Mouse (Mus musculus) liver (tissue): ENCODE measurements around the gene Kdm1b.

Source experiments
- DNase-seq: peaks from one replicate; pipeline ENCODE4 v3.0.0-alpha.2; 2020; ENCODE audit warnings: mixed read lengths

Kdm1b gene

DNA sequence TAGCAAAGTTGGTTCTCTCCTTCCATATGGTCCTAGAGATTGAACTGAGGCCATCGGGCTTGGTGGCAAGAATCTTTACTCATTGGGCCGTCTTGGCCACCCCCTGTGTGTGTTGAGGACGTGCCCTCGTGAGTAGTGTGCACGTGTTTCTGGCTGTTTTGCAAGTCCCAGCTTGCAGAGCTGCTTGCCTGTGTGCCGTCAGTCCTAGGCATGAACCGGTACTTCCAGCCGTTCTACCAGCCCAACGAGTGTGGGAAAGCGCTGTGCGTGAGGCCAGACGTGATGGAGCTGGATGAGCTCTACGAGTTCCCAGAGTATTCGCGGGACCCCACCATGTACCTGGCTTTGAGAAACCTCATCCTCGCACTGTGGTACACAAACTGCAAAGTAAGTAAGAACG, 19.5 kb downstream of the Kdm1b start:
- DNase-seq, result no peak

DNA sequence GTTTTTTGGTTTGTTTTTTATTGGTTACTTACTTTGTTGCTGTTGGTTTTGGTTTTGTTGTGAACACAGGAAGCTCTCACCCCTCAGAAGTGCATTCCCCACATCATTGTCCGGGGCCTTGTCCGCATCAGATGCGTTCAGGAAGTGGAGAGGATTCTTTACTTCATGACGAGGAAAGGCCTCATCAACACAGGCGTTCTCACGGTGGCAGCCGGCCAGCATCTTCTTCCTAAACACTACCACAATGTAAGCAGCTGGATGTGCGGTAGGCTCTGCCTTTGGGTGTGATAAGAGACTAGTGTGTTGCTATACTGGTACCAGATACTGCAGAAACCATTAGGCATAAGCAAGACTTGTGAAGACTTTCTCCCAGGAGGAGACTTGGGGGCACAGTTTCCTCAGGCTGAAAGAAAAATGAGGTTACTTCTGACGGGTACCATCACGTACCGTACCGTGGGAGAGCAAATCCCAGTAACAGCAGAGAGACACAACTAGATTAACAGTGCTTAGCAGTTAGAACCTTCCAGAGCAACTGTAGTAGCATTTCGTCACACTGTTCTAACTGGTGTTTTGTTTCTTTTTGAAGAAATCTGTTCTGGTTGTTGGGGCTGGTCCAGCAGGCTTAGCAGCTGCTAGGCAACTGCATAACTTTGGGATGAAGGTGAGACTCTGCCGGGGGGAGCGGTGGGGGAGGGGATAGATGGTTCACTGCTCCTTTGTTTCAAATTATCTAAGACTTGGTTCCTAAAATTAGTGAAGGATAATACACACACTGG, 20.9 kb downstream of the Kdm1b start:
- DNase-seq, result no peak

DNA sequence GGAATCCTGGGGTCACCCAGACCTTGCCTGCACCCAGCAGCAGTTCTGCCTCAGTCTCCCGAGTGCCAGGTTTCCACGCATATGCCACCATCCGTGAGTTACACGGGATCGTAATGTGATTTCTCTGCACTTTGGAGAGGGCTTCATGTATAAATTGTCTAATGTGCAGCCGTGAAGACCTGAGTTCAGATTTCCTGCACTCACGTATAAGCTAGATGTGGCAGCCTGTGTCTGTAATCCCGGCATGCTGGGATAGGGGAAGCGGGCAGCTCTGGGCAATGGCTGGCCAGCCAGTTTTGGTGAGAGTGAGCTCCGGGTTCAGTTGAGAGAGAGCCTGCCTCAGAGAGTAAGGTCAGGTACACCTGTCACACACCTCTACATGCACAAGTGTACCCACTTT, 23.2 kb downstream of the Kdm1b start:
- DNase-seq, result no peak

GRCm38 (mm10) chr13:47067001-47067400, 23.7 kb downstream of the Kdm1b start:
- DNase-seq, result no peak

DNA sequence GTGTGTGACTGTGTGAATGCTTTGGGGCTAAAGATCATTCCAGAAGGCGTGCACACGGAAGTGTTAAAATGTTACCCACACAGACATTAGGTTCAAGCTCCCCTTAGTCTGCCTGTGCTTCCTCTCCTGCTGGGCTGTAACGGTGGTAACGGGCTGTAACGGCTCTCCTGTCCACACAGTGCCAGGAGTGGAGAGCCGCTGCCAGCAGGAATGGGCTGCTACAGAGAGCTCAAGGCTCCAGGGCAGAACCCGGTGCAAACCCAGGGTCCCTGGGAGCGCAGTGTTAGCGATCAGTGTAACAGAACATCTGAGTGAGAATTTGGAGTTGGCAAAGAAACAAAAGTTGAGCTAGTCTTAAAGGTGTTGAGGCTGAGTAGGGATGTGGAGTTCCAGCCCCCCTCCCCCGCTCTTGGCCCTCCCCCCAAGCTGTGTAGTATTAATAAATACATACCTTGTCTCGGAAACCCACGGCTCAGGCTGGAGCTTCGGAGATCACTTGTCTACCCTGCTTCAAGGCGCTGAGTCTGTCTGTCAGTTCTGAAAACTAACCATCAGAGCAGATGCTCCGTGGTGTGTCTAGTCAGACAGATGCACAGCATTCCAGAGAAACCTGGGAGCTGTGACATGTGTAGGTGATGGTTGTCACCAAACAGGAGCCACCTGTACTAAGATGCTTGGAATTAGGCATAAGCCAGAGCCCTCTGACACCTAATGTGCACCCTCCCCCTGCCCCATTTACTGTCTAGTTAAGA, 27.2 kb downstream of the Kdm1b start:
- DNase-seq, result no peak

GRCm38 (mm10) chr13:47071871-47072270, 28.6 kb downstream of the Kdm1b start:
- no peak for DNase-seq

DNA sequence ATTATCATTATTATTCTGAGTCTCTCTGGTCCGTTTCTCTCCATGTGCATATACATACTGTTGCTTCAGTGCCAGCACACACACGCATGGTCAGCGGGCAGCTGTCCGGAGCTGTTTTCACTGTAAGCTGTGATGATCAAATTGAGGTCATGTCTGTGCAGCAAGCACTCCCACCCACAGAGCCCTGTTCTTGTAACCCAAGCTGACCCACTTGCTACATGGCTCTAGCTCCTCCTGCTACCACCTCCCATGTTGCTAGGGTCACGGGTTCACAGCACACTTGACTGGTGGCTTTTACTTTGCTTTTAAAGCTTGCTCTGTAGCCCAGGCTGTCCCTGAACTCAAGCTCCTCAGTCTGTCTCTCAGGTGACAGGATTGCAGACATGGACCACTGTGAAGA, 29.2 kb downstream of the Kdm1b start:
- no peak for DNase-seq

- no peak for DNase-seq
These were observed 32.9 kb downstream of the Kdm1b start for GRCm38 (mm10) chr13:47076156-47076555.

GRCm38 (mm10) chr13:47077367-47077766, 34.1 kb downstream of the Kdm1b start:
- no peak for DNase-seq

DNA sequence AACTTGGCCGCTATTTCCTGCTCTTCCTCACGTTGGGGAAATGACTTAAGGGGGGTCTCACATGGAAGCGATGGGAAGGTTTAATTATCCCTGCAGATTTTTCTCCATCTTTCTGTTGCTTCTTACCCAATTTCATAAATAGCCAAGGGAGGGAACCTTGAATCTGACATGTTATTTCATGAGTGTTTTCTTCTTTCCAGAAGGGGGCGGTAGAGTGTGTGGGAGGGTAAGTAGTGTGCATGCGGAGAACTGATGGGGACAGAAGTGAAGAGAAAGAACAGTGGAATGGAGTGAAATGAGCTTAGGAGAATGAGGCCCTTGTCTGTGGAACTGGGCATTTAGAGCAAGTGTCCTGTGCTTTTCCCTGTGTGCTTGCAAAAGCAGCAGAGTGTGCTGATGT, 35.5 kb downstream of the Kdm1b start:
- no peak for DNase-seq

DNA sequence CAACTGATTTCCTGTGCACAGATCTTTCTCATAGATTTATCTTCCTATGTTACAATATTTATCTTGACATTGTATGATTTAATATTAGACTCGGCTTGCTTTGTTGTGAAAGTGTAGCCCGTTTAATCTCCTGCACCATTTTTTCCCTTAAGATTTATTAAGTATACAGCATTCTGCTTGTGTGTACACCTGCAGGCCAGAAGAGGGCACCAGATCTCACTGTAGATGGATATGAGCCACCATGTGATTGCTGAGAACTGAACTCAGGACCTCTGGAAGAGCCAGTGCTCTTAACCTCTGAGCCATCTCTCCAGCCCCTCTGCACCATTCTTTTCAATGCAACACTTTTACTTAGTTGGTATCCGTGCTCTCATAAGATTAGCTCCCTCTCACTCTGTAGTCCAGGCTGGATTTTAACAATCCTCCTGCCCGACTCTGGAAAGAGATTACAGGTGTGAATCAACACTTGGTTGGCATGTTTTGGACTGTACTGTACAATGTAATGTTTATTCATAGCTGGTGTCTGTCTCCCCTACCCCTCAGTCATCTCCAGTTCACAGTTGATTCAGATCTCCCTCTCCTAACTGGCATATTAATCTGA, 37.7 kb downstream of the Kdm1b start:
- DNase-seq, result no peak

DNA sequence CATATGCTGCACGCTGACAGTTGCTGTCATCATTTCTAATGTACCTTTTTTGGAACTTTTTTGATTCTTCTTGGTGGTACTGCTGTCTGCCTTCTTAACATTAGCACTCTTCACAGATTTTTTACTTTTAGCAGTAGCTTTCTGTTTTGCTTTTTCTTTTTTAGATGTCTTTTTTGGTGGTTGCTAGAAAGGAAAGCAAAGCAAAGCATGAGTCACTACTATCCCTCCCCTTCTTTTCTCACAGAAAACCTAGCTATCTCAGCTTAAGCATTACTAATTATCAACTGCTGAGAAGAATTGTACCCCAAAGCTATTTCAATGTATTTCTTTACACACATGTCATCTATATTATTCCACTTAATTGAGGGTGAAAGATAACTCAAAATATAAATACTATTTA, 45.1 kb downstream of the Kdm1b start:
- no peak for DNase-seq

- no peak for DNase-seq
These were observed 46.0 kb downstream of the Kdm1b start for GRCm38 (mm10) chr13:47089271-47089670.

DNA sequence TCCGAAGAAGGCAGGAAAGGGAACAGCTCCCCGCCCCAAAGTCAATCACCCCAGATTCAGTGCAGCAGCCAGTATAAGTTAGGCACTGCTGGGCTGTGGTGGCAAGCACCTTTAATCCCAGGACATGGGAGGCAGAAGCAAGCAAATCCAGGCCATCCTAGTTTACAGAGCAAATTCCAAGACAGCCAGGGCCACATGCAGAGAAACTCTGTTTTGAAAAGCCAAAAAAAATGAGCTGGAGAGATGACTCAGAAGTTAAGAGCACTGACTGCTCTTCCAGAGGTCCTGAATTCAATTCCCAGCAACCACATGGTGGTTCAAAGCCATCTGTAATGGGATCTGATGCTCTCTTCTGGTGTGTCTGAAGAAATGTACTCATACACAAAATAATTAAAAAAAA, 50.5 kb downstream of the Kdm1b start:
- no peak for DNase-seq

DNA sequence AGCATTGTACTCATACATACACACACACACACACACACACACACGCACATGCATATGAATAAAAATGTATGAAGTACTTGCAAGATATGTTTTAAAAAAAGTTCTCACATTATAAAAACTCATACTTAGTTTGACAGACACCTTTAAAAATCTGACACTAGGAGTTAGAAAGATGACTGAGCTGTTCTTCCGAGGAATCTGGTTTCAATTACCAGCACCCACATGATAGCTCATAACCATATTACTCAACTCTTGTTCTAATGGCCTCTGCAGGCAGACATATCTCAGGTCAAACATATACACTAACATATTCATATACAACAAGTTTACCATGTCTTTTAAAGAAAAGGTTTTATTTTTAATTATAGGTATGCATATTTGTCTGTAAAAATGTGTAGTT, 53.3 kb downstream of the Kdm1b start:
- no peak for DNase-seq

DNA sequence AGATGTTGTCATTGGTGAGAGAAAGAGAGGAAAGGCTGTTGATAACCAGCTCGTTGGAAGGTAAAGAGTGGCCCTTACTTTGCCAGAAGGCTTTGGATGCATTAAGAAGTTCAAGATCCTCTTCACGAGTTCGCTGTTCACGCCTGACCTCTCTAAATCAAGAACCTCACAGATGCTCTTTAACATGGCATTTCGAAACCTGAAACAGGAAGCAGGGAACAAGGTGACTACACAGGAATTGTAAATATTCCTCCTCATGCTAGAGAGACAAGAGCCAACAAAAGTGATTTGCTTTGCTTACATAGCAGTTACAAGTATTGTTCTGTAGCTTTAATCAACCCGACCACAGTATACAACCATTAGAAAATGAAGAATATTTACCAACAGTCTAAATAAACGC, 56.0 kb downstream of the Kdm1b start:
- no peak for DNase-seq

GRCm38 (mm10) chr13:47100587-47100986, 57.3 kb downstream of the Kdm1b start:
- no peak for DNase-seq

- no peak for DNase-seq
These were observed 60.8 kb downstream of the Kdm1b start for GRCm38 (mm10) chr13:47104146-47104545.

DNA sequence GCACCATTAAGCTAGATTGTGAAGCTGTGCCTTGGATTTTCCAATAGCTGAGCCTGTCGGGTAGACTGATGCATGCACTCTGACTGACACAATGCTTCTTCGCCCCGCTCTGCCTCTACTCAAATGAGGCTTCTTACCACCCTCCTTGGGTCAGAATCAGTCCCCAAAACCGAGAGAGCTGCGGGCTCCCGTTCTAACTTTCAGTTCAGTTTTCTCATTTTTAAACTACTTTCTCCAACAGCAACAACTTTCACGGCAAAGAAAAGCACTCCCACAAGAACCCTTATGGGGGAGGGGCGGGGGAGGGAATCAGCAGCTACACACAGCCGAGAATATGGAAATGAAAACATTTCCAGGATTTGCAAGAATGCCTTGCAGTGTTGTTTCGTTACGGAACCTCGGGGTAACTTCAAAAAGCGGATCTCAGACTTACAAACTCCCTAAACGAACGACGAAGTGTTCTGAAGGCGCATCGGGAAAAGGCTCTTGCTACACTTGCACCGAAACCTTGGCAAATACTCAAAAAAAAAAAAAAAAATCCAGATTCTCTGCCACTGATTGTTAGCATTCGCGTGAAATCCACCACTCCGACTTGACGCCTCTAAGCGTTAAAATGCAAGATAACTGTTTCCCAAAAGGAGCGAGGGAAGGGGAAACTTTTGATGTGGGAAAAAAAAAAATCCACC, 61.7 kb downstream of the Kdm1b start:
- peak; percentile 56 for DNase-seq

GRCm38 (mm10) chr13:47105711-47106579, 62.6 kb downstream of the Kdm1b start, which contains the start of gene Dek:
Gene Dek (minus strand): TSS chr13:47106201.
- DNase-seq, result peak; percentile 91

DNA sequence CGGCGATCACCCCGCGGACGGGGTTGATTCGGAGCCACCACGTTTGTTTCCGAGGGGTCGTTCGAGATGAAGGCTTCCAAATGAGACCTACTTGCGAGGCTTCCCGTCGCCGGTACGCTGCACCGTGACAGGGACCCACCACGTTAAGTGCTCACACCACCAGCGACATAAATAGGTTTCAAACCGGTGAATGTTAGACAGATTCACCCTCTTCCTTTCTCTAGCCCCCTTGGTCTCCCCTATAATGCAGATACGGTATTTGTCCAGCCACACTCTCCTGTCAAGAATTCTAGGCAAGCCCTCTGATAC, 63.2 kb downstream of the Kdm1b start:
- no peak for DNase-seq

DNA sequence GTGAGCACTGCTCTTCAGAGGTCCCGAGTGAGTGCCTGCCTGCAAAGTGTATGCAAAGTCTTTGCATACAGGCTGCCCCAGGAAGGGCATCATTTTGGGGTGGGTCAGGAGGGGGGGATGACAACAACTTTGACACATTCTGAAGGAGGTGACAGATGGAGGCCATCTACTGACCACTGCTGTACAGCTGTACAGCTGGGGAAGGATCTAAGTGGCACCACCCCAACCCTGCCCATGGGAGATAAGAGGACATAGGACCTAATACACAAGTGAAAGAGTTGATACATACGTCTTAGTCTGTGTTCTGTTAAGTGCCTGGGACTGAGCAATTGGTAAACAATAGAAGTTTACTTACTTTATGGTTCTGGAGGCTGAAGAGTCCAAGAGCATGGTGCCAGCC, 65.9 kb downstream of the Kdm1b start:
- peak; percentile 84 for DNase-seq

DNA sequence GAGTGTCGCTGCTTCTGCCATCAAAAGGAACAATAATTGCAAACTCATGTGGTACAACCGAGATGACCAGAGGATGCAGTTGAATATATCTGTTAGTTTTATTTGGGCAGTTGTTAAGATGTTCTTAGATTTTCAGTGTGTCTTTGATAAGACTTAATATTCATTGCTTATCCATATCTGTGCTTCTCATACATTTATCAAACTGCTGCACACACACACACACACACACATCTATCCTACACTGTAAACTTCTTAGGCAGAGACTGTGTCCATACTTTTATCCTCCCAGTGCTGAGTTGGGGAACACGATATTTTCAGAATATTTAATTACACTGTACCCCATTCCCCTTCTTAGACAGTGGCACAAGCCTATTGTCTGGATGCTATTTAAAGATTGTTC, 67.9 kb downstream of the Kdm1b start:
- peak; percentile 43 for DNase-seq
